Mouse (Mus musculus): ENCODE measurements around the gene Mrnip.

DNA sequence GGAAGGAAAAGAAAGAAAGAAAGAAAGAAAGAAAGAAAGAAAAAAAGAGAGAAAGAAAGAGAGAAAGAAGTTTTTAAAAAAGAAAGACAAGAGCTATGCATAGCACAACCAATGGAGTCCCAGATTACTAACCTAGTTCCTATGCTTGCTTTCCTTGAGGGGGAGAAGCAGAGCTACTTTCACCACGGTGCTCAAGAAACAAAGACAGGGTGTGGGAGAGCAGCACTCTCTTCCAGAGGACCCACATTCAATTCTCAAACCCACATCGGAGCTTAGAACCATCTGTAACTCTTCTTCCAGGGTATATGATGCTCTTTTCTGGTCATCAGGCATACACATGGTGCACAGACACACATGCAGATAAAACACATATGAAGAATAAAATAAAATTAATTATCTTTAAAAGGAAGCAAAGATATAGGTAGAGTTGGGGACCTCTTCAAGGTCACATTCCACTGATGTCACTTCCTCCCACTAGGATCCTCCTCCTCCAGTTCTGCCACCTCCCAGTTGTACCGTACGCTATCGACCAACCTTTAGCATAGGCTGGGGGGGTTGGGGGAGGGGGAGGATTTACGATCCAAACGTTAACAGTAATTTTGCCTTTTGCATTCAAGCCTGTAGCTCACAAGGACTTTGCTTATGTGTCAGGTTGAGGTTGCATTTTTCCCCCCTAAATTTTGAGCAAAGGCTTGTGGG is 74.4 kb downstream of the Mrnip start:
- TF ChIP-seq TAL1 (IDR thresholded peaks at IDR 0.05; ENCODE audit: low read length) (no peak), GATA1 (IDR thresholded peaks at IDR 0.05; ENCODE audit: low read length) (no peak)
